Comparison of ENCODE assay signal across 7 mouse cellular contexts in the genomic region with DNA sequence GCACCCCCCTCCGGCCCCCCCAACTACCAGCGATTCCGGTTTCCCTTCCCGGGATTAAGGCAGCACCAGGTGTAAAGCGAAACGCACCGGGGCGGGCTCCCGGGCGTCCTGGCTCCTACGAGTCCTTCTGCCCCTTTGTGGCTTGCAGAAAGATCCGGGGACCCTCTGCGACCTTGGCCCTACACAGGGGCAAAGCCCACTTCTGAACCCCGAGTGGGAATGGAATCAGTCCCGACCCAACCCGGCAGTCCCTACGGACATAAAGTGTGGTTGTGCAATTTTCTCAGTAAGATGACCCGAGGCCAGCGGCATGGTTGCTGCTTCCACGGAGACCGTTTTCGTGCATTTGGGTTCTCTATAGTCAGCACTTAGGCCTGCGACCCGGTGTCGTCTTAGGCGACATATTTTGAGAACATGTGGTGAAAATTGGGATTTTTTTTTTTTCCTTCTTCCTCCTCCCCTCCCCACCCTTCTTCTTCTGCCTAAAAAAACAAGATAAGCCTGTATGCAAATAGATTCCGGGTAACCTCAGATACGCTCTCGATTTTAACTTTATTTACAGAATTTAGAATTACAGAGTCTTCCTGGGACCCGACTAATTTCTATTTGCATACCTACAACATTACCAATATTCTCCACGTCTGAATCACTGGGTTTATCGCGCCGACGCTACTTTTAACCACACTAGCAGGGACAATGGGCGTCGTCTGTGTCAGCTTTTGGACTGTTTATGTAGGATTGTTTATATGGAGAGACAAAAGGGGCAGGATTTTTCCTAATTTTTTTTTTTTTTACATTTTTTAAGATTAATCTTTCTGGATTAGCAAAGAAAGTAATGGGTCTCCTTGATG. TPM values are rescaled to one million over a fixed set of nuclear protein-coding genes. Genes with fewer than 3 reads are reported as not detected.
A peak's percentile ranks its signal among the peaks of the same experiment; 100 is the strongest.
DNase-seq lines count a peak whose midpoint lies in the region; ATAC-seq and TF ChIP-seq lines count a peak whose summit lies in the region.

No protein-coding gene starts in this region.

- no peak for DNase-seq in ES-E14 (ENCODE audit: low read depth, low spot score)
- peak; percentile 68 to 79 for DNase-seq in adrenal gland, postnatal 36 days
- DNase-seq in gastrocnemius, adult 2 months = peak; percentile 80
- DNase-seq in neural tube, embryonic 10.5 days (ENCODE audit: extremely low spot score, low spot score) = peak; percentile 57
- DNase-seq in urinary bladder, postnatal 14 days (ENCODE audit: low spot score) = peak; percentile 50

- no peaks in the 10 kb centered on the region for H3K9me3 ChIP-seq in ES-E14 (ENCODE audit: control insufficient read depth, insufficient read depth, low read depth, low read length)
- no peaks in the 10 kb centered on the region for H3K9me3 ChIP-seq in hindbrain, embryonic 15.5 days
- H3K9me3 ChIP-seq in liver, embryonic 12.5 days (replicated peaks) = no peaks in the 10 kb centered on the region

- no peak for TF ChIP-seq CTCF in gastrocnemius, adult 2 months (IDR thresholded peaks at IDR 0.05)

- no peaks in the 10 kb centered on the region for H3K27me3 ChIP-seq in hindbrain, embryonic 15.5 days
- H3K27me3 ChIP-seq in liver, embryonic 12.5 days (replicated peaks) = no peaks in the 10 kb centered on the region

- in situ Hi-C loops in ES-E14 (cut with MboI; ENCODE audit: low sequenced_read_pairs in 2 of 2, unreplicated experiment in 2 of 2) = no loop called here

- H3K4me1 ChIP-seq in ES-E14 (ENCODE audit: control insufficient read depth in 2 of 2, insufficient read depth in 2 of 2, low read length in 2 of 2, poor library complexity in 1 of 2) = peaks cover 10% of the 10 kb centered on the region in 2 experiments
- peaks cover 18% of the 10 kb centered on the region for H3K4me1 ChIP-seq in hindbrain, embryonic 15.5 days (replicated peaks)
- peaks cover 82% of the 10 kb centered on the region for H3K4me1 ChIP-seq in liver, embryonic 12.5 days

- peak overlapping the region; percentile 58 for H3K4me2 ChIP-seq in hindbrain, embryonic 15.5 days
- H3K4me2 ChIP-seq in liver, embryonic 12.5 days = peak overlapping the region; percentile 78

- peak overlapping the region; percentile 75 for H3K9ac ChIP-seq in ES-E14 (ENCODE audit: insufficient read depth, low read depth, low read length, poor library complexity, severe bottlenecking)
- peak overlapping the region; percentile 43 for H3K9ac ChIP-seq in hindbrain, embryonic 15.5 days
- peak overlapping the region; percentile 83 for H3K9ac ChIP-seq in liver, embryonic 12.5 days

- 3% methylated on average over 37 of the region's 37 CpGs for WGBS in hindbrain, embryonic 15.5 days
- WGBS in liver, embryonic 12.5 days (ENCODE audit: insufficient replicate concordance) = 1% methylated on average over 37 of the region's 37 CpGs

- H3K4me3 ChIP-seq in ES-E14 (ENCODE audit: insufficient read depth in 1 of 2, low read depth in 1 of 2, low read length in 2 of 2, poor library complexity in 1 of 2, severe bottlenecking in 1 of 2) = peak overlapping the region; percentile 40 to 60
- peak overlapping the region; percentile 86 for H3K4me3 ChIP-seq in gastrocnemius, adult 2 months
- peak overlapping the region; percentile 32 for H3K4me3 ChIP-seq in hindbrain, embryonic 15.5 days
- H3K4me3 ChIP-seq in liver, embryonic 12.5 days = peak overlapping the region; percentile 68

- intact Hi-C loops in gastrocnemius, adult 2 months (cut with DNase I) = loop anchor here (2.0 kb wide), 1 partner anchor 21 kb away; no protein-coding TSS in a partner anchor

- no peak for ATAC-seq in hindbrain, embryonic 15.5 days (ENCODE audit: low FRiP score, low read depth)
- peak; percentile 33 for ATAC-seq in liver, embryonic 12.5 days

- no peaks in the 10 kb centered on the region for H3K36me3 ChIP-seq in ES-E14 (ENCODE audit: control insufficient read depth, insufficient read depth, low read length, poor library complexity, severe bottlenecking)
- no peaks in the 10 kb centered on the region for H3K36me3 ChIP-seq in hindbrain, embryonic 15.5 days
- no peaks in the 10 kb centered on the region for H3K36me3 ChIP-seq in liver, embryonic 12.5 days

- no peak overlapping the region for H3K27ac ChIP-seq in ES-E14 (ENCODE audit: insufficient read depth, low read depth, low read length, poor library complexity, severe bottlenecking)
- H3K27ac ChIP-seq in gastrocnemius, adult 2 months = peak overlapping the region; percentile 96
- H3K27ac ChIP-seq in hindbrain, embryonic 15.5 days (replicated peaks) = no peak overlapping the region
- H3K27ac ChIP-seq in liver, embryonic 12.5 days = peak overlapping the region; percentile 97

TF ChIP-seq in ES-E14, 5 proteins besides CTCF, POLR2A, EP300 and RAD21:
- no peak for TF ChIP-seq HCFC1 (IDR thresholded peaks at IDR 0.05; ENCODE audit: borderline replicate concordance, insufficient read depth, low read length)
- TF ChIP-seq ZC3H11A (IDR thresholded peaks at IDR 0.05; ENCODE audit: borderline replicate concordance, low read depth, low read length) = no peak
- no peak for TF ChIP-seq CHD2 (IDR thresholded peaks at IDR 0.05; ENCODE audit: low read depth, low read length)
- no peak for TF ChIP-seq MAFK (IDR thresholded peaks at IDR 0.05; ENCODE audit: insufficient read depth, low read depth, low read length)
- no peak for TF ChIP-seq ZNF384 (IDR thresholded peaks at IDR 0.05; ENCODE audit: low read depth, low read length)

RNA-seq across cellular contexts. Expression of a gene that starts 5.7 kb away (rescaled TPM):
- total RNA-seq in ES-E14 (2012; rRNA removed) = 23.2 and 28.4 TPM in 2 replicates
- 10 to 100 TPM; 23.9 to 24.2 TPM for total RNA-seq in adrenal gland, postnatal 36 days (2021)
- total RNA-seq in gastrocnemius, adult 2 months (2021) = 1 to 10 TPM; 5.6 to 8.1 TPM
- polyA plus RNA-seq in hindbrain, embryonic 15.5 days (2015; fragmentation: Nextera tagmentation; extraction: Ambion mirVana) = 1.7 and 1.9 TPM in 2 replicates
- 3.8 and 4.5 TPM in 2 replicates for polyA plus RNA-seq in liver, embryonic 12.5 days (2016; fragmentation: Nextera tagmentation; extraction: Ambion mirVana)

Comparison
In these comparisons a context has a peak if more than half of its experiments do, and no peak if none do; other contexts are left out.
1. H3K27ac ChIP-seq: peak in gastrocnemius, adult 2 months (single experiment) and liver, embryonic 12.5 days (single experiment); none in ES-E14 (single experiment) and hindbrain, embryonic 15.5 days (single experiment).
2. H3K4me3 ChIP-seq: peak in every context shown above with its lines; median percentile 86 in gastrocnemius, adult 2 months; 68 in liver, embryonic 12.5 days; 50 in ES-E14; 32 in hindbrain, embryonic 15.5 days.
3. Peak in every context shown above with its lines, with median percentiles within 50 percentile points of each other: H3K9ac ChIP-seq.